Mouse (Mus musculus) spleen, adult 2 months (tissue): ENCODE data around the gene Kcnk3. TPM values are rescaled to one million over a fixed set of nuclear protein-coding genes. Genes with fewer than 3 reads are reported as not detected.

Source experiments
- DNase-seq, 2 experiments: peaks; one replicate each; pipeline versions ENCODE4 v3.0.0 to v3.0.0-alpha.2; 2012 to 2021; ENCODE audit warnings: low spot score in 2 of 2, low read depth in 1 of 2
- H3K27ac ChIP-seq: fragments of 200-500 bp; 2 replicates; pipeline ENCODE4 v1.5.1; 2012; ENCODE audit warnings: low read length, inconsistent platforms; ENCODE audit not compliant: insufficient read depth
- H3K27me3 ChIP-seq: fragments of 200-500 bp; 2 replicates; pipeline ENCODE4 v1.6.1; 2012; ENCODE audit warnings: mild to moderate bottlenecking, moderate library complexity, low read length, inconsistent platforms; ENCODE audit not compliant: control insufficient read depth, insufficient read depth
- H3K36me3 ChIP-seq: fragments of 200-500 bp; 2 replicates; pipeline ENCODE4 v1.6.1; 2012; ENCODE audit warnings: mild to moderate bottlenecking, low read length, inconsistent platforms; ENCODE audit not compliant: control insufficient read depth, insufficient read depth
- H3K4me1 ChIP-seq: fragments of 200-500 bp; 2 replicates; pipeline ENCODE4 v1.6.1; 2011; ENCODE audit warnings: inconsistent platforms; ENCODE audit not compliant: control insufficient read depth, insufficient read depth, insufficient read length
- H3K4me3 ChIP-seq: fragments of 200-500 bp; 2 replicates; pipeline ENCODE4 v1.5.1; 2011; ENCODE audit warnings: mild to moderate bottlenecking, inconsistent platforms; ENCODE audit not compliant: insufficient read depth, insufficient read length; ENCODE audit errors: extremely low read depth
- CTCF ChIP-seq: fragments of 200-500 bp; IDR thresholded peaks from 2 replicates; pipeline ENCODE4 v1.5.1; 2011; ENCODE audit warnings: mild to moderate bottlenecking, inconsistent platforms; ENCODE audit not compliant: insufficient read depth, insufficient read length, insufficient replicate concordance; ENCODE audit errors: extremely low read depth
- POLR2A ChIP-seq: fragments of 200-500 bp; IDR thresholded peaks from 2 replicates; pipeline ENCODE4 v1.6.1; 2011; ENCODE audit warnings: low read depth, low read length, inconsistent platforms
- WGBS: fragments of 180-500 bp; shearing (Covaris S2); methylation state at CpG from one replicate; pipeline ENCODE4 v1.1.7; 2018; 5-methylcytosine and 5-hydroxymethylcytosine counted together
- polyA plus RNA-seq: library from polyadenylated mRNA; depleted of rRNA; stranded (reverse); fragments of >200 nt; gene quantifications from 2 replicates; pipeline ENCODE4 v1.2.3, GENCODE M21; 2012

Gene Kcnk3
- polyA plus RNA-seq, 1 experiment: 7.9 TPM

GRCm38 (mm10) chr5:30576233-30576632 lies 11.7 kb upstream of the Kcnk3 start:
- 70% methylated on average over 7 of the region's 7 CpGs for WGBS
- Histone ChIP-seq H3K27me3 (no peaks in the 10 kb centered on the region), H3K36me3 (no peaks in the 10 kb centered on the region), H3K27ac (no peak overlapping the region), H3K4me1 (no peaks in the 10 kb centered on the region), H3K4me3 (no peak overlapping the region)
- DNase-seq: no peak
- TF ChIP-seq CTCF (no peak), POLR2A (no peak)

DNA sequence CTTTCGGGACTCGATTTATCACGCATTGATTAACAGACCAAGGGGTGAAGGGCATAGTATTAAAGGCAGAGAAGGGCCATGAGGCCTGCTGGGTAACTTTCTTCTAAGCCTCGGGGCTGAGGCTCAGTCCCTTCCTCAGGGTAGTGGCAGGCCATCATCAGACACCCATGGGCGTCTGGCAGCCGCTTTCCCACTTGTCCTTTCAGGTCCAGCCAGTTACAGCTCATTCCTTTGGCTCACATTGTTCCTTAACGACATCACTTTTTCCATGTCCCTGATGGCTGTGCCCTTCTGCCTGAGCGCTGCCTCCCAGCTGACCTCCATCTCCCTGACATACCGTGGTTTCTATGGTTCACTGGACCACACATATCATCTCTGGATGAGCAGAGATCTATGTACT lies 10.7 kb upstream of the Kcnk3 start:
- H3K27ac ChIP-seq: no peak overlapping the region
- TF ChIP-seq POLR2A: no peak
- no peak for TF ChIP-seq CTCF
- no peaks in the 10 kb centered on the region for H3K27me3 ChIP-seq
- no peak overlapping the region for H3K4me3 ChIP-seq
- no peak for DNase-seq
- 81% methylated on average over 9 of the region's 9 CpGs for WGBS
- no peaks in the 10 kb centered on the region for H3K36me3 ChIP-seq
- no peaks in the 10 kb centered on the region for H3K4me1 ChIP-seq

GRCm38 (mm10) chr5:30577654-30578310 lies 10.2 kb upstream of the Kcnk3 start:
- H3K4me3 ChIP-seq: no peak overlapping the region
- WGBS: 86% methylated on average over 12 of the region's 12 CpGs
- H3K27ac ChIP-seq: no peak overlapping the region
- DNase-seq: no peak
- TF ChIP-seq CTCF (no peak), POLR2A (no peak)
- H3K4me1 ChIP-seq: no peaks in the 10 kb centered on the region
- H3K36me3 ChIP-seq: no peaks in the 10 kb centered on the region
- no peaks in the 10 kb centered on the region for H3K27me3 ChIP-seq

DNA sequence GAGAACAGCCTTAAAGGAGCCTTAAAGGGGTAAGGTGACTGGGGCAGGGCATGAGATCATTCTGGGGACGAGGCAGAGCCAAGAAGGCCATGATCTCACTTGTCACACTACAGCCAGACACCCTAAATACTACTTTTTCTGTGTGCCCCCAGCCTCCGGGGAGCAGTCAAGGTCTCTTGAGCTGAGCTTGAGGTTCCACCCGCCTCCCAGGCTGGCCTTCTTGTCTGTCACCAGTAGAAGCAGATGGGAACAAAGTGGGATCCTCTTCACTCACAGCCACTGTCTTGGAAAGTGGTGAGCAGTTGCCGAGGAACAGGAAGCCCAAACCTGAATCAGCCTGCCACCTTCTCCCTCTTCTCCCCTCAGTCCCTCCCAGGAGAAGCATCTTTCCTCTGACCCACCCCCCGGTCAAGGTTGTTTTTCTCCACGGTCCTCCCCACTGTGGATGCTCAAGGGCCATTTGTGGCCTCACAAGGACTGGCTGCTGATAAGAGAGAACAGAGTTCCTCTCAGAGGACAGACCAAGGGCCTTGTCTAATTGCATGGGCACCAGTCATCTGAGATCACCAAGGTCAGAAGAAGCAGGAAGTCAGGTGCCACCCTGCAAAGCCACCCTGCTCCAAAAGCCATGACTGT lies 9.4 kb upstream of the Kcnk3 start:
- no peaks in the 10 kb centered on the region for H3K36me3 ChIP-seq
- TF ChIP-seq CTCF (no peak), POLR2A (no peak)
- 73% methylated on average over 6 of the region's 6 CpGs for WGBS
- no peak overlapping the region for H3K27ac ChIP-seq
- H3K27me3 ChIP-seq: no peaks in the 10 kb centered on the region
- H3K4me3 ChIP-seq: no peak overlapping the region
- no peak for DNase-seq
- no peaks in the 10 kb centered on the region for H3K4me1 ChIP-seq

GRCm38 (mm10) chr5:30580725-30581124 lies 7.2 kb upstream of the Kcnk3 start:
- Histone ChIP-seq H3K4me1 (no peaks in the 10 kb centered on the region), H3K4me3 (no peak overlapping the region), H3K27ac (no peak overlapping the region), H3K27me3 (no peaks in the 10 kb centered on the region), H3K36me3 (no peaks in the 10 kb centered on the region)
- TF ChIP-seq CTCF (no peak), POLR2A (no peak)
- DNase-seq: no peak
- WGBS: 63% methylated on average over 6 of the region's 6 CpGs

GRCm38 (mm10) chr5:30582017-30582416 lies 6.0 kb upstream of the Kcnk3 start:
- H3K27me3 ChIP-seq: no peaks in the 10 kb centered on the region
- TF ChIP-seq POLR2A: no peak
- TF ChIP-seq CTCF: no peak
- 88% methylated on average over 5 of the region's 5 CpGs for WGBS

GRCm38 (mm10) chr5:30586616-30587015 lies 1.4 kb upstream of the Kcnk3 start:
- Histone ChIP-seq H3K4me1 (peaks cover 8% of the 10 kb centered on the region), H3K27me3 (peaks cover 14% of the 10 kb centered on the region), H3K27ac (no peak overlapping the region), H3K4me3 (no peak overlapping the region), H3K36me3 (no peaks in the 10 kb centered on the region)
- 77% methylated on average over 3 of the region's 3 CpGs for WGBS
- TF ChIP-seq CTCF: no peak
- TF ChIP-seq POLR2A: no peak
- no peak for DNase-seq

More at GRCm38 (mm10) chr5:30582017-30582416, 6.0 kb upstream of the Kcnk3 start:
- Histone ChIP-seq H3K4me1 (no peaks in the 10 kb centered on the region), H3K27ac (no peak overlapping the region), H3K36me3 (no peaks in the 10 kb centered on the region), H3K4me3 (no peak overlapping the region)
- DNase-seq: no peak
